In the genomic region with DNA sequence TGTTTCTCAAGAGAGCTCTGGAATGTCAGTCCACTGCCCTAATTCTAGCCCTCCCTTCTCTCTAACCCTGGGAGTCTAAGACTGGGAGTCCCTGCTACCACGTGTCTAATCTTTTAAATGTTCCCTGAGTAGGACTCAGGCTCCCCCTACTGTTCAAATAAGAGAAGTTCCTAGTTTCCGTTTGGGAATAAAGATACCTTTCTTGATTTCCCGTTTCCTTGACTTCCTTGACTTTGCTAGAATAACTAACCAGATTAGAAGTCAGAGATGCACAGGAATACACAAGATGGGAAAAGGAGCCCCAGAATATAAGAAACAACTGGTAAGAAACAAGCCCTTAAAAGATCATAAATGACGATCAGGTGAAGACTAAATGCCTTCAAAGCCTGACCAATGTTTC, we compare ENCODE assay signal across 7 mouse cellular contexts. TPM values are rescaled to one million over a fixed set of nuclear protein-coding genes. Genes with fewer than 3 reads are reported as not detected.
DNase-seq lines count a peak whose midpoint lies in the region; TF ChIP-seq lines count a peak whose summit lies in the region.

No protein-coding gene starts in this region.

- no peaks in the 10 kb centered on the region for H3K27me3 ChIP-seq in thymus, adult 2 months (ENCODE audit: control insufficient read depth, insufficient read depth, low read length)
- H3K27me3 ChIP-seq in hindbrain, embryonic 10.5 days (ENCODE audit: insufficient read depth, poor library complexity, severe bottlenecking), result no peaks in the 10 kb centered on the region

- H3K9me3 ChIP-seq in hindbrain, embryonic 10.5 days, result no peaks in the 10 kb centered on the region

- DNase-seq in thymus, adult 2 months, result no peak
- DNase-seq in thymus, adult 18-20 months, result no peak
- DNase-seq in embryo, embryonic 10 days (ENCODE audit: low spot score), result peak; percentile 82
- DNase-seq in hindbrain, embryonic 10.5 days (ENCODE audit: low spot score), result no peak
- DNase-seq in lung, postnatal 36 days, result peak; percentile 64
- DNase-seq in right cerebral cortex, postnatal 14 days, result no peak
- no peak for DNase-seq in adrenal gland, adult 18-20 months (ENCODE audit: low spot score in 2 of 2)

- H3K4me3 ChIP-seq in thymus, adult 2 months (ENCODE audit: control insufficient read depth, insufficient read depth, low read length), result no peak overlapping the region
- peak overlapping the region; percentile 86 for H3K4me3 ChIP-seq in hindbrain, embryonic 10.5 days

- peaks cover 5% of the 10 kb centered on the region for H3K4me1 ChIP-seq in thymus, adult 2 months (replicated peaks; ENCODE audit: control insufficient read depth, insufficient read depth, low read length)
- H3K4me1 ChIP-seq in hindbrain, embryonic 10.5 days (replicated peaks), result peaks cover 30% of the 10 kb centered on the region

- WGBS in thymus, adult 2 months, result under 1% methylated on average over 4 of the region's 4 CpGs
- WGBS in hindbrain, embryonic 10.5 days, result 18% methylated on average over 4 of the region's 4 CpGs

- no peak for TF ChIP-seq POLR2A in thymus, adult 2 months (IDR thresholded peaks at IDR 0.05; ENCODE audit: control insufficient read depth, extremely low read depth, insufficient read depth, low read length, poor library complexity)

- H3K36me3 ChIP-seq in thymus, adult 2 months (ENCODE audit: control insufficient read depth, insufficient read depth, low read length), result peaks cover 19% of the 10 kb centered on the region
- H3K36me3 ChIP-seq in hindbrain, embryonic 10.5 days, result peaks cover 47% of the 10 kb centered on the region

- no peak for TF ChIP-seq CTCF in thymus, adult 2 months (IDR thresholded peaks at IDR 0.05; ENCODE audit: borderline replicate concordance, control insufficient read depth, extremely low read depth, insufficient read depth, low read length, poor library complexity)

- H3K27ac ChIP-seq in thymus, adult 2 months (ENCODE audit: control insufficient read depth, insufficient read depth, low read length), result peak overlapping the region; percentile 29; the same call in 1 of the 2 replicates
- H3K27ac ChIP-seq in hindbrain, embryonic 10.5 days, result peak overlapping the region; percentile 93

RNA-seq across cellular contexts. Expression of gene Zc3h10, which starts 1.2 kb away (rescaled TPM):
- polyA plus RNA-seq in thymus, adult 2 months (2012; rRNA removed), result 25.6 and 27.1 TPM in 2 replicates
- 16.9 and 19.9 TPM in 2 replicates for polyA plus RNA-seq in hindbrain, embryonic 10.5 days (2016; fragmentation: Nextera tagmentation; extraction: Ambion mirVana)
- 10 to 100 TPM; 14.5 TPM for total RNA-seq in adrenal gland, adult 18-20 months (2021)

RNA-seq across cellular contexts. Expression of gene Rpl41, which starts 2.7 kb away (rescaled TPM):
- 1,821 and 2,108 TPM in 2 replicates for polyA plus RNA-seq in thymus, adult 2 months (2012; rRNA removed)
- 2,868 and 3,332 TPM in 2 replicates for polyA plus RNA-seq in hindbrain, embryonic 10.5 days (2016; fragmentation: Nextera tagmentation; extraction: Ambion mirVana)
- total RNA-seq in adrenal gland, adult 18-20 months (2021), result 1,000 to 10,000 TPM; 2,692 to 2,714 TPM

RNA-seq across cellular contexts. Expression of gene Pa2g4, which starts 19.4 kb away (rescaled TPM):
- 46.8 and 52.9 TPM in 2 replicates for polyA plus RNA-seq in thymus, adult 2 months (2012; rRNA removed)
- polyA plus RNA-seq in hindbrain, embryonic 10.5 days (2016; fragmentation: Nextera tagmentation; extraction: Ambion mirVana), result 205 and 257 TPM in 2 replicates
- 10 to 100 TPM; 72.6 to 85.2 TPM for total RNA-seq in adrenal gland, adult 18-20 months (2021)

RNA-seq across cellular contexts. Expression of gene Esyt1, which starts 20.7 kb away (rescaled TPM):
- 146 and 155 TPM in 2 replicates for polyA plus RNA-seq in thymus, adult 2 months (2012; rRNA removed)
- polyA plus RNA-seq in hindbrain, embryonic 10.5 days (2016; fragmentation: Nextera tagmentation; extraction: Ambion mirVana), result 20.2 and 22.0 TPM in 2 replicates
- total RNA-seq in adrenal gland, adult 18-20 months (2021), result 10 to 100 TPM; 23.6 to 39.0 TPM

RNA-seq across cellular contexts. Expression of gene Erbb3, which starts 43.1 kb away (rescaled TPM):
- 2.8 and 3.3 TPM in 2 replicates for polyA plus RNA-seq in thymus, adult 2 months (2012; rRNA removed)
- 5.0 and 13.5 TPM in 2 replicates for polyA plus RNA-seq in hindbrain, embryonic 10.5 days (2016; fragmentation: Nextera tagmentation; extraction: Ambion mirVana)
- 1 to 10 TPM; 2.6 to 4.0 TPM for total RNA-seq in adrenal gland, adult 18-20 months (2021)

Comparison
In these comparisons a context has a peak if more than half of its experiments do, and no peak if none do; other contexts are left out.
1. DNase-seq: peak in embryo, embryonic 10 days (single experiment) and lung, postnatal 36 days (single experiment); none in thymus, adult 2 months (single experiment), thymus, adult 18-20 months (0 of 2), hindbrain, embryonic 10.5 days (single experiment), right cerebral cortex, postnatal 14 days (single experiment) and adrenal gland, adult 18-20 months (0 of 2).